18 mouse cellular contexts compared by ENCODE assay signal in the genomic region with DNA sequence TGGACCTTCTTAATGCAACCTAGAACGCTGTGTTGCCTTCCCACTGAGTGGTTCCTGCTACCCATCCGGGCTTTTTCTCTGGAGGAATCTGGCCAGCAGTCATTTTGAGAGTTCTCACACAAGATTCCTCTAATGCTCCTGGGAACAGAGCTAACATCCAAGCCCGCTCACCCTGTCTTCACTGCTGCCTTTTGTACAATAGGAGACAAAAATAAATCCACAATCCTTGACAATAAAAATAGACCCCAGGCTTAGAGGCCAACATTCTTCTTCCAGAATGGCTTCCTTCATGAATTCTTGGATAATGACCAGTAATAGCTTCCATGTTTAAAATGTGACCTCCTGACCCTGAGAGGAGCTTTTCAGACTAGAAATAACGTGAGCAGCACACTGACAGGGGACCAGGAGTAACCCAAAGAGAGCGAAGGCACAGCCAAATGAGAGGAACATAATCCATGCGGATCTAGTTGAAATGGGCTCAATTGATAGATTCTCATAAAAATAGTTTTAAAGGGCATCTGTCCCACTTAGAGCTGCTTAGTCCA.
DNase-seq lines count a peak whose midpoint lies in the region; ATAC-seq and TF ChIP-seq lines count a peak whose summit lies in the region.
"Had no signal": no experiment of that assay in that cellular context is flagged by ENCODE, and none has a peak within 500 bp of the region (broad histone marks: within the 10 kb centered on the region; RNA-seq: fewer than 3 reads in every experiment).

No protein-coding gene starts in this region.

- no peaks in the 10 kb centered on the region for H3K36me3 ChIP-seq in kidney, postnatal 0 days (ENCODE audit: insufficient read depth, low read length)
- H3K36me3 ChIP-seq in limb, embryonic 13.5 days, result peaks cover 6% of the 10 kb centered on the region
- no peaks in the 10 kb centered on the region for H3K36me3 ChIP-seq in midbrain, embryonic 16.5 days (ENCODE audit: control insufficient read depth, insufficient read depth, low read length)

- no peaks in the 10 kb centered on the region for H3K4me1 ChIP-seq in kidney, postnatal 0 days (replicated peaks; ENCODE audit: insufficient read depth, low read length)
- H3K4me1 ChIP-seq in limb, embryonic 13.5 days, result no peaks in the 10 kb centered on the region
- H3K4me1 ChIP-seq in midbrain, embryonic 16.5 days (ENCODE audit: control insufficient read depth, insufficient read depth, low read length), result no peaks in the 10 kb centered on the region
- H3K4me1 ChIP-seq: midbrain, embryonic 12.5 days had no signal

- WGBS in kidney, postnatal 0 days, result 64% methylated on average over 6 of the region's 6 CpGs
- 45% methylated on average over 6 of the region's 6 CpGs for WGBS in limb, embryonic 13.5 days
- WGBS in midbrain, embryonic 16.5 days, result 78% methylated on average over 6 of the region's 6 CpGs

- no peak for ATAC-seq in kidney, postnatal 0 days (replicated peaks; ENCODE audit: low FRiP score, low read depth)
- ATAC-seq in limb, embryonic 13.5 days (ENCODE audit: low FRiP score, low read depth), result peak; percentile 68
- ATAC-seq in midbrain, embryonic 16.5 days, result no peak

- peak overlapping the region; percentile 22; the same call in 1 of the 2 replicates for H3K27ac ChIP-seq in kidney, postnatal 0 days
- H3K27ac ChIP-seq in limb, embryonic 13.5 days, result no peak overlapping the region
- H3K27ac ChIP-seq in midbrain, embryonic 16.5 days (ENCODE audit: low read length), result no peak overlapping the region
- H3K27ac ChIP-seq: heart, embryonic 13.5 days; hindbrain, embryonic 12.5 days; macrophage; midbrain, embryonic 12.5 days had no signal

- no peaks in the 10 kb centered on the region for H3K9me3 ChIP-seq in kidney, postnatal 0 days (replicated peaks; ENCODE audit: low read length)
- peaks cover 1% of the 10 kb centered on the region; the same call in 1 of the 2 replicates for H3K9me3 ChIP-seq in limb, embryonic 13.5 days
- H3K9me3 ChIP-seq in midbrain, embryonic 16.5 days (replicated peaks; ENCODE audit: control insufficient read depth, low read length, poor library complexity, severe bottlenecking), result no peaks in the 10 kb centered on the region
- H3K9me3 ChIP-seq: heart, embryonic 13.5 days; midbrain, embryonic 12.5 days had no signal

- no peaks in the 10 kb centered on the region for H3K27me3 ChIP-seq in kidney, postnatal 0 days (ENCODE audit: insufficient read depth, low read length)
- H3K27me3 ChIP-seq in limb, embryonic 13.5 days, result no peaks in the 10 kb centered on the region
- no peaks in the 10 kb centered on the region for H3K27me3 ChIP-seq in midbrain, embryonic 16.5 days (ENCODE audit: control insufficient read depth, insufficient read depth, low read depth, low read length)
- H3K27me3 ChIP-seq: heart, embryonic 13.5 days; hindbrain, embryonic 12.5 days; midbrain, embryonic 12.5 days had no signal

- peak; percentile 10 for DNase-seq in gastrocnemius, postnatal 14 days
- DNase-seq in gastrocnemius, postnatal 36 days, result no peak
- peak; percentile 63 for DNase-seq in kidney, postnatal 0 days (ENCODE audit: low spot score)
- DNase-seq in kidney, postnatal 25 days, result no peak
- peak; percentile 34 for DNase-seq in embryo, embryonic 11 days
- no peak for DNase-seq in adrenal gland, adult 18-20 months (ENCODE audit: low spot score in 2 of 2)
- DNase-seq: adrenal gland, postnatal 14 days; cerebellum, adult 11-12 months; cerebellum, postnatal 36 days; thymus, adult 2 months had no signal

- H3K4me2 ChIP-seq in kidney, postnatal 0 days (ENCODE audit: low read length), result no peak overlapping the region
- H3K4me2 ChIP-seq in limb, embryonic 13.5 days (replicated peaks), result no peak overlapping the region
- H3K4me2 ChIP-seq in midbrain, embryonic 16.5 days (ENCODE audit: low read length), result no peak overlapping the region
- H3K4me2 ChIP-seq: heart, embryonic 13.5 days; hindbrain, embryonic 12.5 days; liver, embryonic 11.5 days; lung, embryonic 14.5 days; midbrain, embryonic 12.5 days had no signal

- no peak for TF ChIP-seq CTCF in kidney, postnatal 0 days (IDR thresholded peaks at IDR 0.05; ENCODE audit: low read depth)

- intact Hi-C loops in gastrocnemius, postnatal 14 days (cut with DNase I; ENCODE audit: low total_unique reads), result no loop called here
- intact Hi-C loops in gastrocnemius, postnatal 36 days (cut with DNase I), result no loop called here

- H3K4me3 ChIP-seq in kidney, postnatal 0 days (replicated peaks; ENCODE audit: low read depth, low read length), result no peak overlapping the region
- H3K4me3 ChIP-seq in limb, embryonic 13.5 days, result no peak overlapping the region
- no peak overlapping the region for H3K4me3 ChIP-seq in midbrain, embryonic 16.5 days (ENCODE audit: low read depth, low read length)
- H3K4me3 ChIP-seq: heart, embryonic 13.5 days; hindbrain, embryonic 12.5 days; midbrain, embryonic 12.5 days had no signal

- H3K9ac ChIP-seq in kidney, postnatal 0 days (ENCODE audit: low read depth, low read length), result no peak overlapping the region
- no peak overlapping the region for H3K9ac ChIP-seq in limb, embryonic 13.5 days
- no peak overlapping the region for H3K9ac ChIP-seq in midbrain, embryonic 16.5 days (ENCODE audit: low read depth, low read length)
- H3K9ac ChIP-seq: heart, embryonic 13.5 days; hindbrain, embryonic 12.5 days; lung, embryonic 14.5 days; midbrain, embryonic 12.5 days had no signal

Comparison
In these comparisons a context has a peak if more than half of its experiments do, and no peak if none do; other contexts are left out.
1. DNase-seq: peak in gastrocnemius, postnatal 14 days (single experiment), kidney, postnatal 0 days (single experiment) and embryo, embryonic 11 days (single experiment); none in gastrocnemius, postnatal 36 days (0 of 2), kidney, postnatal 25 days (0 of 2) and adrenal gland, adult 18-20 months (0 of 2).